Mouse (Mus musculus): Measurements from ENCODE around the gene 4931429L15Rik. TPM values are rescaled to one million over a fixed set of nuclear protein-coding genes. Genes with fewer than 3 reads are reported as not detected.

The 4931429L15Rik gene
- polyA plus RNA-seq, 1 experiment from 2014 or later, result not detected

Other genes starting within 250 kb of the 4931429L15Rik start
- gene Apoa1, start 91.4 kb downstream of the 4931429L15Rik start, polyA plus RNA-seq (2015; fragmentation: Nextera tagmentation; extraction: Ambion mirVana), result 7.3 and 19.9 TPM in 2 replicates
- gene Apoc3, start 84.3 kb downstream of the 4931429L15Rik start, polyA plus RNA-seq (2015; fragmentation: Nextera tagmentation; extraction: Ambion mirVana), result 0.77 TPM in 1 of 2 replicates, not detected in the other
- 1.3 TPM in 1 of 2 replicates, not detected in the other for gene Apoa4, start 79.3 kb downstream of the 4931429L15Rik start, polyA plus RNA-seq (2015; fragmentation: Nextera tagmentation; extraction: Ambion mirVana)
- gene Apoa5, start 51.4 kb downstream of the 4931429L15Rik start, polyA plus RNA-seq (2015; fragmentation: Nextera tagmentation; extraction: Ambion mirVana), result not detected in 2 replicates
- gene Zpr1, start 46.9 kb downstream of the 4931429L15Rik start, polyA plus RNA-seq (2015; fragmentation: Nextera tagmentation; extraction: Ambion mirVana), result 56.5 and 57.1 TPM in 2 replicates
- gene Bud13, start 37.0 kb downstream of the 4931429L15Rik start, polyA plus RNA-seq (2015; fragmentation: Nextera tagmentation; extraction: Ambion mirVana), result 14.5 and 16.4 TPM in 2 replicates

Data from neural tube, embryonic 15.5 days (tissue).